In the genomic region with DNA sequence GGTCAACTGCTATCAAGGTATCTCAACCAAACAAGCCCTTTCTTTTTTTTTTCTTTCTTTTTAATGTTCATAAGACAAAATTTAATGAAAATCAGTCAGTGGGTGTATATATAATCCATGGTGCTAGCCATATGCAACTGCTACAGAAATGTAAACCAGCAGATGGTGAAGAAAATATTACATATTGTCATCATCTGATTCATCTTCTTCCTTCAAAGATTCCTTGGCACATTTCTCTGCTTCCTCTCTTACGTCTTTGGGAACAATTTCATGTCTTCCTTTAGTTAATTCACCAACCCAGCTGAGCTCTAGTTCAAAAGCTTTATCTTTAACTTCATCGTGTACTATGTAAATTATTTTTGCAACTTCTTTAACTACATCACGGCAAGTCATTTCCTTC, we compare ENCODE assay signal across 16 mouse cellular contexts. TPM values are rescaled to one million over a fixed set of nuclear protein-coding genes. Genes with fewer than 3 reads are reported as not detected.
"Had no signal": no experiment of that assay in that cellular context is flagged by ENCODE, and none has a peak within 500 bp of the region (broad histone marks: within the 10 kb centered on the region; RNA-seq: fewer than 3 reads in every experiment).

No protein-coding gene starts in this region.

- DNase-seq: lung, adult 18-20 months; lung, embryonic 14.5 days; lung, postnatal 10 days; lung, postnatal 4 days; midbrain, embryonic 14.5 days; retina, postnatal 1 day; right cerebral cortex, adult 18-20 months; right cerebral cortex, postnatal 25 days; right cerebral cortex, postnatal 4 days; spleen, adult 18-20 months; thymus, adult 2 months; thymus, postnatal 25 days; thymus, postnatal 4 days had no signal

- ATAC-seq: midbrain, embryonic 16.5 days had no signal

RNA-seq across cellular contexts. Expression of a gene that starts 10.2 kb away (rescaled TPM):
- total RNA-seq: megakaryocyte, adult 5-6 weeks; megakaryocyte-erythroid progenitor cell, adult 5-6 weeks had no signal

RNA-seq across cellular contexts. Expression of a gene that starts 12.5 kb away (rescaled TPM):
- total RNA-seq: megakaryocyte, adult 5-6 weeks; megakaryocyte-erythroid progenitor cell, adult 5-6 weeks had no signal

RNA-seq across cellular contexts. Expression of a gene that starts 28.4 kb away (rescaled TPM):
- total RNA-seq: megakaryocyte, adult 5-6 weeks; megakaryocyte-erythroid progenitor cell, adult 5-6 weeks had no signal

RNA-seq across cellular contexts. Expression of a gene that starts 45.4 kb away (rescaled TPM):
- total RNA-seq: megakaryocyte, adult 5-6 weeks; megakaryocyte-erythroid progenitor cell, adult 5-6 weeks had no signal
